Mouse (Mus musculus) stomach, postnatal 0 days (tissue): ENCODE data around the gene Csrp3. TPM values are rescaled to one million over a fixed set of nuclear protein-coding genes. Genes with fewer than 3 reads are reported as not detected.

ENCODE experiments used
- ATAC-seq: fragments of 200-750 bp; cut with Nextera tagmentation; 2 replicates; pipeline ENCODE4 v1.8.0; 2017; ENCODE audit not compliant: low FRiP score, low TSS enrichment
- DNase-seq: peaks from one replicate; pipeline ENCODE4 v3.0.0-alpha.2; 2016; ENCODE audit warnings: low spot score
- H3K27ac ChIP-seq: fragments of 300-500 bp; sonication (generic); replicated peaks from 2 replicates; pipeline ENCODE4 v1.5.1; 2014; ENCODE audit warnings: mild to moderate bottlenecking, control low read depth
- H3K27me3 ChIP-seq: fragments of 300-500 bp; sonication (generic); 2 replicates; pipeline ENCODE4 v1.6.1; 2014; ENCODE audit warnings: low read length; ENCODE audit not compliant: control insufficient read depth, insufficient read depth
- H3K36me3 ChIP-seq: fragments of 300-500 bp; sonication (generic); 2 replicates; pipeline ENCODE4 v1.6.1; 2014; ENCODE audit warnings: low read length, mixed read lengths; ENCODE audit not compliant: control insufficient read depth, insufficient read depth
- H3K4me1 ChIP-seq: fragments of 300-500 bp; sonication (generic); replicated peaks from 2 replicates; pipeline ENCODE4 v1.6.1; 2014; ENCODE audit warnings: antibody characterized with exemption; ENCODE audit not compliant: control insufficient read depth, insufficient read depth
- H3K4me2 ChIP-seq: fragments of 300-500 bp; sonication (generic); replicated peaks from 2 replicates; pipeline ENCODE4 v1.6.1; 2014; ENCODE audit warnings: low read depth, mild to moderate bottlenecking, control low read depth, moderate library complexity
- H3K4me3 ChIP-seq: fragments of 300-500 bp; sonication (generic); 2 replicates; pipeline ENCODE4 v1.5.1; 2014; ENCODE audit warnings: low read depth, low read length, control low read depth
- H3K9ac ChIP-seq: fragments of 300-500 bp; sonication (generic); 2 replicates; pipeline ENCODE4 v1.6.1; 2014; ENCODE audit warnings: mild to moderate bottlenecking, low read length, control low read depth, mixed read lengths
- H3K9me3 ChIP-seq: fragments of 300-500 bp; sonication (generic); 2 replicates; pipeline ENCODE4 v1.6.1; 2016; ENCODE audit warnings: low read length; ENCODE audit not compliant: control insufficient read depth
- CTCF ChIP-seq: IDR thresholded peaks from 2 replicates; pipeline ENCODE4 v1.5.1; 2016; ENCODE audit warnings: antibody characterized with exemption, low read depth, mild to moderate bottlenecking, moderate library complexity
- EP300 ChIP-seq: optimal IDR thresholded peaks from 2 replicates; pipeline ENCODE3; 2016; ENCODE audit warnings: antibody characterized with exemption
- WGBS: fragments of 180-500 bp; shearing (Covaris S2); extraction: QIAGEN DNeasy Blood & Tissue Kit; methylation state at CpG from one replicate; pipeline ENCODE4 v1.1.7; 2014; 5-methylcytosine and 5-hydroxymethylcytosine counted together
- polyA plus RNA-seq: library from polyadenylated mRNA; unstranded; fragments of >200 nt; fragmentation: Nextera tagmentation; extraction: Ambion mirVana; gene quantifications from 2 replicates; pipeline ENCODE4 v1.2.1, GENCODE M21; 2015

Csrp3 gene
- 0.22 and 0.73 TPM in 2 replicates for polyA plus RNA-seq

GRCm38 (mm10) chr7:48847820-48848650 is at the start of gene Csrp3:
Gene Csrp3 (minus strand): TSS chr7:48848033.
- no peak for DNase-seq
- WGBS, result 67% methylated on average over 11 of the region's 11 CpGs

DNA sequence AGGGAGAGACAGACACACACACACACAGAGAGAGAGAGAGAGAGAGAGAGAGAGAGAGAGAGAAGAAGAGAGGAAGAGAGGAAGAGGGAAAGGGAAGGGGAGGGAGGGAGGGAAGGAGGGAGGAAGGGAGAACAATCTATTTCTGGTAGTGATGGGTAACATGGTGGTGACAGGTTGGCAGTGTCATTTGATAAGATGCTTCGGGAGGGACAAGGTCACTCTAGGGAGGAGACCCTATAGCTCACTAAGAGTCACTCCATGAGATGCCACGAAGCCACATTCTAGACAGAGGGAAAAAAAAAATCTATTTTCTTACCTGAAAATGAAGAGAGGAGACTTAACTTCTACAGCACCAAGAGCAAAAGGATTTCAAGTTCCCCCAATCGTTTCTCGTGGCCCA is 48.2 kb upstream of the Csrp3 start:
- ATAC-seq, result no peak
- 72% methylated on average over 4 of the region's 4 CpGs for WGBS
- H3K27me3 ChIP-seq, result no peaks in the 10 kb centered on the region
- no peaks in the 10 kb centered on the region for H3K9me3 ChIP-seq
- no peak overlapping the region for H3K27ac ChIP-seq
- no peaks in the 10 kb centered on the region for H3K4me1 ChIP-seq
- H3K4me2 ChIP-seq, result no peak overlapping the region
- DNase-seq, result no peak
- H3K4me3 ChIP-seq, result no peak overlapping the region
- H3K9ac ChIP-seq, result no peak overlapping the region
- no peaks in the 10 kb centered on the region for H3K36me3 ChIP-seq
- TF ChIP-seq EP300 (no peak), CTCF (no peak)

More at GRCm38 (mm10) chr7:48847820-48848650, at the start of gene Csrp3:
- no peak within 1 kb of the TSS for H3K9ac ChIP-seq
- no peak within 1 kb of the TSS for H3K4me2 ChIP-seq
- no peaks in the 10 kb centered on the region for H3K9me3 ChIP-seq
- TF ChIP-seq EP300 (no peak), CTCF (no peak)
- H3K4me1 ChIP-seq, result no peaks in the 10 kb centered on the region
- no peaks in the 10 kb centered on the region for H3K27me3 ChIP-seq
- no peak within 1 kb of the TSS for H3K27ac ChIP-seq
- no peak for ATAC-seq
- H3K36me3 ChIP-seq, result no peaks in the 10 kb centered on the region
- no peak within 1 kb of the TSS for H3K4me3 ChIP-seq

DNA sequence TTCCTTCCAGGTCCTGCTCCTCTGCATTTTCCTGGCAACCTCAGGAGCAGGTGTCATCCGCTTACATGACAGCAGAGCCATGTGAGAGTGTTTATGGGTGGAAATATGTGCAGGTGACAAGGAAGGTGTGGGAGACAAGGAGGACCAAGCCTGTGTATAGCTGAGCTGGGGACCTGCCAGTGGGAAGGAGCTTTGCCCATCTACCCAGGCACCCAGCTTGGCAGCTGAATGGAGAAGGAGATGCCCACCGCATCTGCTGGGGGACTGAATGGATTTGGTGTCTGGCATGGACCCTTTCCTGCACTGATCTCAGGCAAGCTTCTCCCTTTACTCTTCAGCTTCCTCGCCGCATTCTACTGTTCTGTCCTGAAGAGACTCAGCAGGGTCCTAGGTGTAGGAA is 47.6 kb upstream of the Csrp3 start:
- no peaks in the 10 kb centered on the region for H3K36me3 ChIP-seq
- no peaks in the 10 kb centered on the region for H3K27me3 ChIP-seq
- H3K9me3 ChIP-seq, result no peaks in the 10 kb centered on the region
- H3K4me2 ChIP-seq, result no peak overlapping the region
- TF ChIP-seq EP300 (no peak), CTCF (no peak)
- H3K4me1 ChIP-seq, result no peaks in the 10 kb centered on the region
- H3K9ac ChIP-seq, result no peak overlapping the region
- no peak for ATAC-seq
- no peak overlapping the region for H3K27ac ChIP-seq
- WGBS, result 93% methylated on average over 4 of the region's 4 CpGs
- DNase-seq, result no peak
- H3K4me3 ChIP-seq, result no peak overlapping the region

DNA sequence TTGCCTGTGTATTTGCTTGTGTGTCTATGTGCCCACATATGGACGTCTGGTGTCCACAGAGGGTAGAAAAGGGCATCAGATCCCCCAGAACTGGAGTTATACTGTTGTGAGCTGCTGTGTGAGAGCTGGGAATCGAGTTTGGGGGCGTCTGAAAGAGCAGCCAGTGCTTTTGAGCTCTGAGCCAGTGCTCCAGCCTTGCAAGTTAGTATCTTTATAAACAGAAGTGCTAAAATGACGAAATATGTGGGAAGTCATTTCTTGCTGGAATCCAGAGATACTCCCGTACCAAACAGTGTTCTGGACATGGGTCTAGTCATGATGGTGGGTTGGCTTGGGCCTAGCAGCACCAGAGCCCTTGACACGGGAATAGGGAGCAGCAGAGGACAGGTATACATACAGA is 46.9 kb upstream of the Csrp3 start:
- no peak overlapping the region for H3K4me2 ChIP-seq
- H3K4me3 ChIP-seq, result no peak overlapping the region
- H3K9ac ChIP-seq, result no peak overlapping the region
- no peaks in the 10 kb centered on the region for H3K4me1 ChIP-seq
- H3K9me3 ChIP-seq, result no peaks in the 10 kb centered on the region
- no peaks in the 10 kb centered on the region for H3K36me3 ChIP-seq
- WGBS, result 56% methylated on average over 6 of the region's 6 CpGs
- ATAC-seq (no peak), DNase-seq (no peak)
- no peak for TF ChIP-seq CTCF
- TF ChIP-seq EP300, result no peak
- no peak overlapping the region for H3K27ac ChIP-seq
- no peaks in the 10 kb centered on the region for H3K27me3 ChIP-seq

DNA sequence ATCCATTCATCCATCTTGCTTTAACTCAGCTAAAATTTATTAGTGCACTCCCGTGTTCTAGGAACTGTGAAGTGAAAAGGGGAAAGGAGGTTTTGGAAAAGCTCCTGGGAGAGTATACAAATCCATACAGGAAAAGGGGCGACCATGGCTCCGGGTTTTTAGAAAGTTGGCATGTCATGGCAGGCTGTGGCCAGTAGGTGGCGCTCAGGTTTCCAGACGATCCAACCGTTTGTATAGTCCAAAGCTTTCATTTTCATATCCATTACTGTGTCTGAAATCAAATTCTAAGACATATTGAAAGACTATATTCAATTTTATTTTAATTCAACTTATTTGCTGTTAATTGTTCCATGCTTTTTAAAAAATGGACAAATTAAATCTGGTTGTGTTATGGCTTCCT is 46.3 kb upstream of the Csrp3 start:
- Histone ChIP-seq H3K4me2 (no peak overlapping the region), H3K9me3 (no peaks in the 10 kb centered on the region), H3K36me3 (no peaks in the 10 kb centered on the region), H3K27ac (no peak overlapping the region), H3K27me3 (no peaks in the 10 kb centered on the region), H3K4me3 (no peak overlapping the region), H3K9ac (no peak overlapping the region), H3K4me1 (no peaks in the 10 kb centered on the region)
- 1% methylated on average over 6 of the region's 6 CpGs for WGBS
- ATAC-seq (peak; percentile 68; the same call in 1 of the 2 replicates), DNase-seq (peak; percentile 70)
- peak; percentile 90 for TF ChIP-seq CTCF
- TF ChIP-seq EP300, result no peak

- Histone ChIP-seq H3K27me3 (no peaks in the 10 kb centered on the region), H3K4me1 (no peaks in the 10 kb centered on the region), H3K4me3 (no peak overlapping the region), H3K27ac (no peak overlapping the region), H3K36me3 (no peaks in the 10 kb centered on the region), H3K4me2 (no peak overlapping the region), H3K9me3 (no peaks in the 10 kb centered on the region), H3K9ac (no peak overlapping the region)
- ATAC-seq (no peak), DNase-seq (no peak)
- 68% methylated on average over 7 of the region's 7 CpGs for WGBS
- TF ChIP-seq CTCF, result no peak
- no peak for TF ChIP-seq EP300
These were observed 45.3 kb upstream of the Csrp3 start for GRCm38 (mm10) chr7:48893093-48893492.
